Mouse (Mus musculus) thymus, adult 18-20 months (tissue): ENCODE measurements around the gene Rcn3.

Experiments
- DNase-seq, 2 experiments: peaks; one replicate each; pipeline ENCODE4 v3.0.0; 2022; ENCODE audit warnings: mixed read lengths in 2 of 2

Rcn3 gene

GRCm38 (mm10) chr7:45069671-45070070, 22.4 kb downstream of the Rcn3 start:
- no peak for DNase-seq

GRCm38 (mm10) chr7:45068000-45068318, 24.1 kb downstream of the Rcn3 start:
- peak in 1 of 2 experiments; percentile 47 for DNase-seq

- DNase-seq = no peak
These were observed 24.6 kb downstream of the Rcn3 start for GRCm38 (mm10) chr7:45067190-45067999.

- peak; percentile 87 to 94 for DNase-seq
These were observed 29.7 kb downstream of the Rcn3 start, which contains the start of the genes Nosip and Prrg2 for GRCm38 (mm10) chr7:45062239-45062835. TSS of gene Nosip (plus strand) at chr7:45062429. TSS of gene Prrg2 (minus strand) at chr7:45062677.

- peak in 1 of 2 experiments; percentile 46 for DNase-seq
These were observed 30.4 kb downstream of the Rcn3 start for GRCm38 (mm10) chr7:45061532-45062075.

- no peak for DNase-seq
These were observed 31.3 kb downstream of the Rcn3 start for GRCm38 (mm10) chr7:45060632-45061122.

DNA sequence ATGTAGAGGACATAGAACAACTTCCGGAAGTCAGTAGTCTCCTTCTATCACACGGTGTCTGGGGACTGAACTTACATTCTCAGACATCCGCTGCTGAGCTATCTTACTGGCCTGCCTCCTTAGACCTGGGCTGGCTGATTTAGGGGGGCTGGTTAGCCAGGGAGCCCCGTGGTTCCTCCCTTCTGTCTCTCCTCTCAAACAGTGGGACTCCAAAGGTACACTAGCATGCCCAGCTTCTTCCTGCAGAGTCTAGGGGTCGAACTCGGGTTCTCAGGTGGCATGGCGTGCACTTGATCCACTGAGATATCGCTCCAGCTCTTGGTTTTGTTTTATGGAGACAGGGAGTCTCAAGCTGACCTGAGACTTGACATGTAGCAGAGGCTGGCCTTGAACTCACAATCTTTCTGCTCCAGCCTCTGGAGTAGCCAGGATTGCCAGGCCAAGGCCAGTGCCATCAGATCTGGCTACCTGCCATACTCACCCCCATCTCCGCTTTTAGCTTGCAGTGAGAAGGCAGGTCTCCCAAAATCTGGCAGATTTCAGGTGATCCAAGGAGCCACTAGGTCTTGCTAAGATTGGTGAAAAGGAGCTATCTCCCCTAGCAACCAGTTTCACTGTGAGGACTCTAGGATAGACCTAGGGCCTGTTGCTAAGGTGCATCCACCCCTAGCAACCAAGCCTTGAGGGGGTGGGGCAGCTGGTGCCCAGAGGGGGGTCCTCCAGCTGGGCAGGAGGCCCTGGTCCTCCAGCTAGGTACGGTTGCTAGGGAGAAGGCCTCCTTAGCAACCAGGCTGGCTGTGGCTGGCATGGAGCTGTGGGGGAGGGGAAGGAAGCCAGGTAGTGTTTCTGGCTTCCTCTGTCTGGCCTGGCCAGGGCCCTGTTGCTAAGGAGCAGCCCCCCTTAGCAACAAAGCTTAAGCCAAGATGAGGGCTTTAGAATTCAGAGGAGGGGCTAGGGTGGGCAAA, 33.1 kb downstream of the Rcn3 start:
- DNase-seq = no peak

- DNase-seq = no peak
These were observed 35.1 kb downstream of the Rcn3 start for GRCm38 (mm10) chr7:45056972-45057348.

- DNase-seq = no peak
These were observed 35.6 kb downstream of the Rcn3 start for GRCm38 (mm10) chr7:45056329-45056971.

DNA sequence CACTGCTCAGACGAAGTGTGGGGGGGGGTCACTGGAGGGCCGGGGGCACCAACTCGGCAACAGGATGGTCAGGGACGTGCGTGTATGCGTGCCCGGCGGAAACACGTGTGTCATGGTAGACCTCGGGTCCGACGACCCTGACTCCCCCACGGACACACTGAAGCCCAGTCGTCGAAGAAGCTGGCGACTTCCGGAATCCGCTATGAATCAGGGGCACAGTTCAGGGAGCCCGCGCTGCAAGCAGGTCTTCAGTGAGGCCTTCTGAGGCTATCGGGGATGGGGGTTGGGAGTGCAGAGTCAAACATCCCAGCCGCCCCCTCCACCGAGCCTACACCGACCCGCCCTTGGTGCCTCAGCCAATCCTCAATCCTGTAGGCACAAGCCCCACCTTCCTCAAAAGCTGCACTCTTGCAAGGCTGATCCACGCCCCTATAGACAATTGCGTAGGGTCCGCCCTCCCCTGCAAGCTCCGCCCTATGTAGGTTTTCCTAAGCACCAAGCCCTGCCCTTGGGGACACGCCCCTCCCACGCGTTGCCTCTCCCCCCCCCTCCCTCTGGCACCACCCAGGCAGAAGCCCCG, 38.0 kb downstream of the Rcn3 start:
- DNase-seq = peak; percentile 97 to 99

DNA sequence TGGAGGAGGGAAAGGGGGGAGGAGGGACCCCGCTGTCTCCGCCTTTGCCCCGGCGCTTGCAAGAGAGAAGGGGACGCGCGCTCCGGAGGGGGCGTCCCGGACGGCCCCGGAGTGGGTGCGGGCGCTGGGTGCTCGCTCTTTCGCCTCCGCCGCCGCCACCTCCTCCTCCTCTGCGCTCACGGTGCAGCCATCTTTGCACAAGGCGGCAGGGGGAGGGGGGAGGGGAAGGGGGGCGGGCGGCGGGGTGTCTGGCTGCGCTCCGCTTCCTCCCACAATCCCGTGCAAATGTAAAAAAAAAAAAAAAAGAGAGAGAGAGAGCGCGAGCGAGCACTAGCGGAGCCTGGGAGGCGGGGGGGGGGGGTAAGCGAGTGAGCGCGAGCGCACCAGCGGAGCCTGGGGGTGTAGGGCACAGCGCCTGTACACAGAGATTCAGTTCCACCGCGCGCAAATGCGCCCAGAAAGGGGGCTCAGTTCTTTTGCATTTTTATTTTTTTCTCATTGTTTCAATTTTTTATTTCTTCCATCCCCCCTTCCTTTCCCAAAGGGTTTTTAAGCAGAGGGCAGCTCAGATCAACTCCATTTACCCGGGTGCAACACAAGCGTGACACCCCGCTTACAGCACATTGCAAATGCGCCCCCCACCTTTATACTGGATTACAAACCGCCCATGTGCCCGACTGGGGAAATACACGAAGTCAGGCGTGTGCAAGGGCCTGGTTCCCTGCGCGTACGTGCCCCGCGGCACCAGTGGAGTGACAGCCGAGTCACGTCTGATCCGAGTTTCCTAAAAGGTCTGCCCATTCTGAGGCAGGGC, 38.7 kb downstream of the Rcn3 start:
- DNase-seq = peak; percentile 70 to 81

DNA sequence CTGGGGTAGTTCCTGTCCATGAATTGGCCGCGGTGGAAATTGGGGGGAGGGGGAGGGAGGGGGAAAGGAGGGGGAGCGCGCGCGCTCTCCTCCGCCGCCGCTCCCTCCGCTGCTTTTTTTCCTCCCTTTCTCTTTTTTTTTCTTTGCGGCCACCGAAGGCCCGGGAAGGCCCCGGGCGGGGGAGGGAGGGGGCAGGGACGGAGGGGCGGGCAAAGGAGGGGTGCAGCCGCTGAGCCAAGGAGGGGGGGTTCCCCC, 39.2 kb downstream of the Rcn3 start, which contains the start of gene Prr12:
TSS of gene Prr12 (minus strand) at position 20 of the 255 bp plus-strand sequence.
- DNase-seq = no peak

DNA sequence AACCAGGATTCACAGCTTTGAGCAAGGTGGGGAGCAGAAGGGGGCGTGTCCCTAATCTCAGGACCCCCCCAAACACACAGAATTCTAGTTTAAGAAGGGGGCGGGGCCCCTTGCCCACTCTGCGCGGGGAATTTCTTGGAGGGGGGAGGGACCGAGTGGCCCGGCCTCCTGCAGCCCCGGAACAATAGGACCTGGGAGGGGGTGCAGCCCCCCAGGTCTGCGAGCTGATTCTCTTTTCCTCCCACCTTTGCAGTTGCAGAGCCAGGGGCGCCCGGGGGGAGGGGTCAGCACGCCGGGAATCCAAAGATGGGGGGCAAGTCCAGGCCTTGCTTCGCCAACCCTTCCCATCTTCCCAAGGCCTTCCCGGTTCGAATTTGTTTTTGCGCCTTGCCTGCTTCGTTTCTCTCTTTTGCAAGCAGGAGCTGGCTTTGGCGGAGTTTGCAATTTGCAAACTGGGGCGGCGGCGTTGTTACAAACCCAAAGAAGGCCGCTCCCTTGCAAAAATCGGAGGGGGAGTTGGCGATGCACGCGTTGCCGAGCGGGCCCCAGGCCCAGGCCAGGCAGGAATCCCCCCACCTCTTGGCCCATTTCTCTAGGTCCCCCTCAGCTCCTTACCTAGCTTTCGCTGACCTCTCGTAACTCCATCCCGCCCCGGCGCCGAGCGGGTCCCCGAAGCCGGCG, 39.7 kb downstream of the Rcn3 start:
- peak; percentile 42 to 59 for DNase-seq

DNA sequence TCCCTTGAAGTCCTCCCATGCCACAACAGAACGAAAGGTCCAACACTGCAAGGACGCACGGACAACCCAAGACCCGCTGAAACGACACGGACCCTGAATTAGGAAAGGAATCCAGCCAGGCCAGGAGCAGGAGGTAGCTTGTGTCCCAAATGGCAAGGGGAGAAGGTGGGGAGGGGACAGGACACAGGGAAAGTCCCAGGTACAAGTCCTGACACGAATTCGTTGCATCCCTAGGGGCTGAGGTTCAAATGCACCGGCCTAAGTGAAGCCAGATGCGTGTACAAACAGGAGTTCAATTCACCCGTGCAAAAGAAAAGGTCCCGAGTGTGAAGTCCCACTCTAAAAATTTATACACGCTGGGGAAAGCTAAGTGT, 40.4 kb downstream of the Rcn3 start:
- no peak for DNase-seq

- DNase-seq = peak in 1 of 2 experiments; percentile 44
These were observed 40.9 kb downstream of the Rcn3 start for GRCm38 (mm10) chr7:45050945-45051600.

DNA sequence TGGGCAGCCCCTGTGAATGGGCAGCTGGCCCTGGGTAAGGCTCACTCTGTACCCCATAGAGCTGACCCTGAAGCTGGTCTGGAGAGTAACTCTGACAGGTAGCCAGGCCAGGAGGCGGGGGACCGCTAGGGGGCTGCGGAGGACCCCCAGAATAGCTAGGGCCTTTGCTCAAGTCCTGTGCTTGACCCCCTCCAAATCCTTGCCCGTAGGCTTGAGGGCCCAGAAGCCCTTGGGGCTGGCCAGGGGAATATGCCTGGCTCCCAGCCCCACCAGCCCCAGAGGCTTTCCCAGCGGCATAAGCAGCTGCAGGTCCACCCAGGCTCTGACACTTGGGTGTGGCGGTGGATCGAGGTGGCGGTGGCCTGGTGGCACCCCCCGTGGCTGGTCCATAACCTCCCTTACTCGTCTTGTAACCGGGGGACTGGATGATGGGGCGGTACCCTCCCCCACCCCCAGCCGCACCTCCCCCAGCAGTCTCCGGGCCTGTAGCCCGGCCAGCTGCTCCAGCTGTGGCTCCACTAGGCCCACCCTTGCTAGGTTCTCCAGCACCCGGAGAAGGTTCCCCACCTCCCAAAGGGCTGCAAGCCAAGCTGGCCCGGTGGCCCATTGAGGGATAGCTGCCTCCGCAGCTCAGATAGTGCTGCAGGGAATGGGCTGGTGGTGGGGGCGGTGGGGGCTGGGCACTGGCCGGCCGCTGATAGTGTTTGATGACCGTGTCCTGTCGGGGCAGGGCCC, 42.9 kb downstream of the Rcn3 start:
- DNase-seq = no peak

GRCm38 (mm10) chr7:45048001-45048890, 43.8 kb downstream of the Rcn3 start:
- no peak for DNase-seq

GRCm38 (mm10) chr7:45047491-45047890, 44.5 kb downstream of the Rcn3 start:
- DNase-seq = no peak
